Mouse (Mus musculus) bone marrow macrophage, adult 2 months (primary cell): ENCODE results near the gene Gm32802.
"Not testable (repeated sequence)": the region's sequence is repeated elsewhere in the genome, so short reads cannot be mapped to it uniquely, and the experiment has no call there.

Experiments
- CTCF ChIP-seq: IDR thresholded peaks from 2 replicates; pipeline ENCODE4 v1.5.1; 2012; ENCODE audit warnings: low read depth, mild to moderate bottlenecking, low read length, moderate library complexity
- POLR2A ChIP-seq: IDR thresholded peaks from 2 replicates; pipeline ENCODE4 v1.6.1; 2012; ENCODE audit warnings: mild to moderate bottlenecking, low read depth, low read length, borderline replicate concordance

DNA sequence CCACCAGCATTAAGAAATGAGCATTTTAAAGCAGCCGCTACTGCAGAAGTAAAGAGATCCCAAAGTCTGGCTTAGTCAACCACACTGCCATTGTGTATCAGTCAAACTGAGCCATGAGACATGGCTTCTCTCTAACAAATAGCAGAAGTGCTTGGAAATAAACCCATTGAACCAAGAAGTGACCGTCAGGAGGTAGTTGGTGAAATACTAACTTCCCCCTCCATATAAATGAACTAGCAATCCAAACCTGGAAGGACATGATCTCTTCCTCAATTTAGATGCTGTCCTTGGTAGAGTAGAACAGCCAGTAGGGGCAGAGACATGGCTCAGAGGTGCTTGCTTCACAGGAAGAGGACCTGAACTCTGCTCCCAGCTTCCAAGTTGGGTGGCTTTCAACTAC is 12.9 kb downstream of the Gm32802 start:
- not testable (repeated sequence) for TF ChIP-seq POLR2A, CTCF
